Mouse (Mus musculus) adipocyte (in vitro differentiated cells): ENCODE measurements around the gene Ascl2.
A peak's percentile ranks its signal among the peaks of the same experiment; 100 is the strongest.

Experiments used
- DNase-seq: peaks from one replicate; pipeline ENCODE4 v3.0.0-alpha.2; 2016; ENCODE audit warnings: low spot score

Ascl2 gene

GRCm38 (mm10) chr7:143002679-143003078, 33.6 kb upstream of the Ascl2 start:
- DNase-seq = peak; percentile 55

GRCm38 (mm10) chr7:142997403-142998150, 28.5 kb upstream of the Ascl2 start:
- no peak for DNase-seq

- no peak for DNase-seq
Measured at GRCm38 (mm10) chr7:142996998-142997397, 27.9 kb upstream of the Ascl2 start.

- DNase-seq = no peak
Measured at GRCm38 (mm10) chr7:142995630-142996338, 26.7 kb upstream of the Ascl2 start.

- DNase-seq = no peak
Measured at GRCm38 (mm10) chr7:142995004-142995403, 25.9 kb upstream of the Ascl2 start.

- no peak for DNase-seq
Measured at GRCm38 (mm10) chr7:142987718-142988117, 18.7 kb upstream of the Ascl2 start.

- DNase-seq = no peak
Measured at GRCm38 (mm10) chr7:142985146-142985545, 16.1 kb upstream of the Ascl2 start.

GRCm38 (mm10) chr7:142981908-142982307, 12.8 kb upstream of the Ascl2 start:
- DNase-seq = no peak

- no peak for DNase-seq
Measured at GRCm38 (mm10) chr7:142967884-142968808, 918 bp downstream of the Ascl2 start.

GRCm38 (mm10) chr7:142967414-142967883, 1.6 kb downstream of the Ascl2 start:
- DNase-seq = no peak

- DNase-seq = no peak
Measured at GRCm38 (mm10) chr7:142959752-142960151, 9.3 kb downstream of the Ascl2 start.

- no peak for DNase-seq
Measured at GRCm38 (mm10) chr7:142958817-142959216, 10.2 kb downstream of the Ascl2 start.

- no peak for DNase-seq
Measured at GRCm38 (mm10) chr7:142956018-142956417, 13.0 kb downstream of the Ascl2 start.

- DNase-seq = no peak
Measured at GRCm38 (mm10) chr7:142949568-142949967, 19.5 kb downstream of the Ascl2 start.

- no peak for DNase-seq
Measured at GRCm38 (mm10) chr7:142937631-142938030, 31.4 kb downstream of the Ascl2 start.

- no peak for DNase-seq
Measured at GRCm38 (mm10) chr7:142935708-142936107, 33.4 kb downstream of the Ascl2 start.

GRCm38 (mm10) chr7:142932469-142932868, 36.6 kb downstream of the Ascl2 start:
- DNase-seq = no peak

- DNase-seq = no peak
Measured at GRCm38 (mm10) chr7:142931028-142931427, 38.0 kb downstream of the Ascl2 start, which contains the start of gene Th. Gene Th, minus strand, starts transcription at chr7:142931128.

GRCm38 (mm10) chr7:142929516-142929915, 39.5 kb downstream of the Ascl2 start:
- no peak for DNase-seq

- no peak for DNase-seq
Measured at GRCm38 (mm10) chr7:142927293-142927692, 41.8 kb downstream of the Ascl2 start.

- DNase-seq = peak; percentile 43
Measured at GRCm38 (mm10) chr7:142918641-142919628, 50.1 kb downstream of the Ascl2 start.
